Mouse (Mus musculus) adrenal gland, adult 2 months (tissue): ENCODE measurements at regions not wholly inside any gene's neighbourhood (a gene's known extent, or its start where the extent isn't known, plus 50 kb on each side); places are given as distances from the start of the nearest gene placed in this dataset.
"Not testable (repeated sequence)": the region's sequence is repeated elsewhere in the genome, so short reads cannot be mapped to it uniquely, and the experiment has no call there.

Experiments
- DNase-seq: peaks from one replicate; pipeline ENCODE4 v3.0.0; 2021

DNA sequence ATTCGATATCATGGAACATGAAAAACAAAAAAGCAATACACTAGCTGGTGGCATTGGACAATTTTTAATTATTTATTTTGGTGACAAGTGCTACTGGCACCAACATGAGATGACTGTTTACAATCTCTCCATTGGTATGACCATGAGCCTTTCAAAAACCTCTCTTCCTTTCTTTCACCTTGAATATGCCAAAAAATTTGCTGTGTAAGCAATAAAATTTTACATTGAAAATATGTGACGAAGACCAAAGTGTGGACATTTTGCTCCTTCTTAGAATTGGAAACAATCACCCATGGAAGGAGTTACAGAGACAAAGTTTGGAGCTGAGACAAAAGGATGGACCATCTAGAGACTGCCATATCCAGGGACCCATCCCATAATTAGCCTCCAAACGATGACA, 83.4 kb upstream of the Gm49339 start:
- DNase-seq = not testable (repeated sequence)

DNA sequence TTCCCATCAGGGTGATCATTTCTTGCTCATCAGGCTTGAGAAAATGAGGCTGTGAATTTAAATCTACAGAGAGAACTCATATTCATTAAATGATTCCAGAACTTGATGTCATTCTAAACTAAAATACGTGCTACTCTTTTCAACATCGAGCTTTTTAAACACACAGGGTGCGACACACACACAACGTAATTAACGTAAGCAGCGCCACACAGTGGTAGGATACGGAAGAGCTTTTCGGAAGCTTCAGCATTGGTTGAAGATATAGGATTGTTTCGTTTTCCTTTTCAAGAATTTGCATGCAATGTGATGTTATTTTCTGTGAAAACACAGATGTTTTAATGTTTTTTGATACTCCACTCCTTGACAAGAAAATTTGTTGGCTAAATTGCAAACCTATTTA, 75.3 kb upstream of the Gm49339 start:
- peak; percentile 12 for DNase-seq

DNA sequence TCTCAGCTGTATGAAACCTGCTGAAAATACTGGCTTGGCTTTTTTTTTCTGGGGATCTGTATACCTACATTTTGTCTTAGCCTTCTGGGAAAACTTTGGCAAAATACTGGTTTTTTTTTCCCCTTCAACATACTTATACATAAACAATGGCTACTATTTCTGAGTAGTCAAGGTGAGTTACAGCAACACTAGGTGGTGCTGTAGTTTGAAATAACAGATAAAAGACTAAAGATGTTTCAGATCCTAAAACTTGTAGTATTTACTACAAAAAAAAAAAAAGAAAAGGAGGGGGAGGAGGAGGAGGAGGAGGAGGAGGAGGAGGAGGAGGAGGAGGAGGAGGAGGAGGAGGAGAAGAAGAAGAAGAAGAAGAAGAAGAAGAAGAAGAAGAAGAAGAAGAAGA, 67.6 kb upstream of the Gm49339 start:
- DNase-seq = no peak

DNA sequence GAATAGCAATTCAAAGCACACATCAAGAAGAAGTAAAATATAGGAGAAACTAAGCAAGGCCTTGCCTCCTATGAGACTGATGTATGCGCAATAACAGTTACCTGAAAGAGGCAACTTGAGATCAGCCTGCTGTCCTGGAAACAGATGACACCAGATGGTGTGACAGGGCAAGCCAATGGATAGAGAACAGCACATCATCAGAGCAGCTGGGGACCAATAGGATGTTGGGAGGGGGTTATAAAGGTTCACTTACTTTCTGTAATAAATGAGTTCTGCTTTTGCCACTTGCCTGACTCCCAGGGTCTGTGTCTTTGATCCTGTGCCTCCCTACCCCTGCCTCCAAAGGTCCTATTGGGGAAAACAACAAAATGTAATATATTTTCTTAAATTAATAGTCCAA, 65.9 kb upstream of the Gm49339 start:
- no peak for DNase-seq

DNA sequence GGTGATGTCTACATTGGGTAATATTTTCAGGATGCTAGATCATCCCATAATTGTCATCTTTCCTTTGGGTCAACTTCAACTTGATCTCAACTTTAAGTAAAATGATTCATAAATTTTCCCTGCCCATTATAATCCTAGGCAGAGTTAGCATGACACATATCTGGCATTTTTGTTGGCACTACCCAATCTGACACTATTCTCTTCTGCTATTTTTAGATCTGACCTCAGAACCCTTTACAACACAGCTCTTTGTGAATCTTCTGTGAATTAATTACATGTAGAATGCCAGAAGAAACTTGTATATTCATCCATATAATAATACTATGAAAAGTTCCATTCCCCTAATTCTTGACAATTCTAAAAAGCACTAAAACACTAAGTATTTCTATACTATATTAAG, 63.7 kb upstream of the Gm49339 start:
- no peak for DNase-seq

DNA sequence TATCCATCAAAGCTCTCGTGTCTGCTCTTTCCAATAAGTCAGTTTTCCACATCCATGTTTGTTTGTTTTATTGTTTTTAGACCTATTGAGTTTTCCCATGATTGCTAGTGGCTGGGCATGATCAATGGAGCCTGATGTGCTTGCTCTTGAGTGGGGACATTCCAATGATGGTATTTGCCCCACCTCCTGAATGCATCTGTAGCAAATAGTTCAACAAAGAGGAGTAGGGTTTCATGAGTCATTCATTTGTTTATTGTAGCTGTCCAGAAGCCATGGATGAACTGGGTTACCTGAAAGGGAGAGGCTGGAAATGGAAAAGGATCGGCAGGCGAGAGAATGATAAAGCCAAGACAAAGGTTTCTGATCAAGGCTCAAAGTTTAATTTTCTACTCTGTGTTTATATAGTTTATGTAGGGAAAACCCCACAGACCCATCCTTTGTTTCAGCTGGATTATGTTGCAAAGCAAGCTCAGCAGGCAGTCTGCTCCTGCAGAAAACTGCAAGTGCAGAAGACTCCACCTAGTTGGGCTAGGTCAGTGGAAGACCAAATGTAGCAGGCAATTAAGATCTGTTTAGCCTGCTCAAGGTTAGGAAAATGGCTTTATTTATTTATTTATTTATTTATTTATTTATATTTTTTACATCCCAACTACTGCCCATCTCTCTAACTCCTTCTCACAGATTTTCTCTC, 63.0 kb upstream of the Gm49339 start:
- DNase-seq = no peak

DNA sequence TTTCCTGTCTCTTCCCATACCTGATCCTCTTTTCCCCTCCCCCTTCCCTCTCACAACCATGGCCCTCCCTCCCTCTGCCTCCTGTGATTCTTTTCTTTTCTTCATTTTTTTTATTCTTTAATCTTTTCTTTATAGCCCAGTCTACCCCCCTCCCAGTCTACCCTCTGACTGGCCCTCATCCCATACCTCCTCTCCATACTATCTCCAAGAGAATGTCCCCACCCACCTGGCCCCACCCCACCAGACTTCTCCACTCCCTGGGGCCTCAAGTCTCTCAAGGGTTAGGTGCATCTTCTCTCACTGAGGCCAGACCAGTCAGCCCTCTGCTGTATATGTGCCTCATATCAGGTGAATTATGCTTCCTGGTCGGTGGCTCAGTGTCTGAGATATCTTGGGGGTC, 61.9 kb upstream of the Gm49339 start:
- no peak for DNase-seq

DNA sequence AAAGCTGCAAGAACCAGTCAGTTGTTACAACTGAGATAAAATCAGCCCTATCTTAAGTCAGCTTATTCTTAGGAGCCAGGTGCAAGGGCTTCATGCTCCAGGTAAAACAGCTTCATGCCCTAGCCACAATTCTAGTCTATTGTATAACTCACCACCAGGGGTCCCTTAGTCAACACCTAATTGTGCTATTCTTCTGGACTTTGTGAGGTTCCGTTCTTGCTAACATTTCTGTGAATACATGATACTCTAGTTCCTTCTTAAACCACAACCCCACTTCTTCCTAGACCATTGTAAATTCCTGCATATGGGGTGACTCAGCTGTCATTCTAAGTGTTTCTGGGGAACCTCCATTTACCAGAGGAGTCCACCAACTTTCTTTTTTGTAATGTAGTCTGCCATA, 57.9 kb upstream of the Gm49339 start:
- DNase-seq = no peak
